Mouse (Mus musculus) kidney, adult 2 months (tissue): ENCODE measurements around the gene Kazn. TPM values are rescaled to one million over a fixed set of nuclear protein-coding genes. Genes with fewer than 3 reads are reported as not detected.

ENCODE experiments used
- DNase-seq: peaks from one replicate; pipeline ENCODE4 v3.0.0; 2021
- H3K27ac ChIP-seq: fragments of 200-500 bp; 2 replicates; pipeline ENCODE4 v1.5.1; 2012; ENCODE audit warnings: low read depth, low read length, control low read depth, inconsistent platforms; ENCODE audit not compliant: insufficient read depth
- H3K27me3 ChIP-seq: fragments of 200-500 bp; replicated peaks from 2 replicates; pipeline ENCODE4 v1.6.1; 2012; ENCODE audit warnings: mild to moderate bottlenecking, moderate library complexity, low read length, inconsistent platforms; ENCODE audit not compliant: control insufficient read depth, insufficient read depth
- H3K36me3 ChIP-seq: fragments of 200-500 bp; 2 replicates; pipeline ENCODE4 v1.6.1; 2012; ENCODE audit warnings: mild to moderate bottlenecking, moderate library complexity, low read length, inconsistent platforms; ENCODE audit not compliant: control insufficient read depth, insufficient read depth
- H3K4me1 ChIP-seq: fragments of 200-500 bp; 2 replicates; pipeline ENCODE4 v1.6.1; 2011; ENCODE audit warnings: low read length; ENCODE audit not compliant: control insufficient read depth, insufficient read depth
- H3K4me3 ChIP-seq: fragments of 200-500 bp; 2 replicates; pipeline ENCODE4 v1.5.1; 2011; ENCODE audit warnings: mild to moderate bottlenecking, low read depth, low read length, control low read depth; ENCODE audit not compliant: insufficient read depth
- CTCF ChIP-seq: fragments of 200-500 bp; conservative IDR thresholded peaks from 2 replicates; pipeline ENCODE4 v1.5.1; 2011; ENCODE audit warnings: low read depth, mild to moderate bottlenecking, control low read depth, low read length, moderate library complexity, mixed read lengths; ENCODE audit not compliant: insufficient read depth, insufficient read length
- POLR2A ChIP-seq: fragments of 200-500 bp; IDR thresholded peaks from one replicate; pipeline ENCODE4 v1.6.1; 2011; ENCODE audit warnings: low read depth, low read length, control low read depth
- WGBS: fragments of 180-500 bp; shearing (Covaris S2); methylation state at CpG from one replicate; pipeline ENCODE4 v1.1.7; 2018; 5-methylcytosine and 5-hydroxymethylcytosine counted together
- polyA plus RNA-seq: library from polyadenylated mRNA; depleted of rRNA; stranded (reverse); fragments of >200 nt; gene quantifications from 2 replicates; pipeline ENCODE4 v1.2.3, GENCODE M21; 2012

Kazn gene
- polyA plus RNA-seq, 1 experiment = 76.1 TPM

GRCm38 (mm10) chr4:142139729-142140128, 99.5 kb downstream of the Kazn start:
- 92% methylated on average over 5 of the region's 5 CpGs for WGBS
- Histone ChIP-seq H3K4me3 (no peak overlapping the region), H3K4me1 (no peaks in the 10 kb centered on the region), H3K27ac (no peak overlapping the region), H3K36me3 (0 out of 2 replicates have a peak, but pooled peaks cover 1% of the 10 kb centered on the region), H3K27me3 (no peaks in the 10 kb centered on the region)
- DNase-seq = no peak
- TF ChIP-seq CTCF (no peak), POLR2A (no peak)

- H3K4me3 ChIP-seq = no peak overlapping the region
- H3K36me3 ChIP-seq = 0 out of 2 replicates have a peak, but pooled peaks cover 1% of the 10 kb centered on the region
- DNase-seq = no peak
- H3K27me3 ChIP-seq = no peaks in the 10 kb centered on the region
- 60% methylated on average over 9 of the region's 9 CpGs for WGBS
- no peaks in the 10 kb centered on the region for H3K4me1 ChIP-seq
- no peak overlapping the region for H3K27ac ChIP-seq
- TF ChIP-seq POLR2A (no peak), CTCF (no peak)
These were observed 100.7 kb downstream of the Kazn start for GRCm38 (mm10) chr4:142138356-142139099.

GRCm38 (mm10) chr4:142136766-142137503, 102.3 kb downstream of the Kazn start:
- TF ChIP-seq CTCF (no peak), POLR2A (no peak)
- no peaks in the 10 kb centered on the region for H3K27me3 ChIP-seq
- WGBS = 90% methylated on average over 10 of the region's 10 CpGs
- no peak overlapping the region for H3K4me3 ChIP-seq
- no peaks in the 10 kb centered on the region for H3K4me1 ChIP-seq
- H3K27ac ChIP-seq = no peak overlapping the region
- 0 out of 2 replicates have a peak, but pooled peaks cover 1% of the 10 kb centered on the region for H3K36me3 ChIP-seq
- DNase-seq = no peak

- DNase-seq = no peak
- H3K27ac ChIP-seq = no peak overlapping the region
- H3K4me1 ChIP-seq = no peaks in the 10 kb centered on the region
- H3K27me3 ChIP-seq = no peaks in the 10 kb centered on the region
- H3K4me3 ChIP-seq = no peak overlapping the region
- WGBS = 86% methylated on average over 2 of the region's 2 CpGs
- no peaks in the 10 kb centered on the region for H3K36me3 ChIP-seq
- TF ChIP-seq CTCF (no peak), POLR2A (no peak)
These were observed 103.7 kb downstream of the Kazn start for GRCm38 (mm10) chr4:142135515-142135914.

GRCm38 (mm10) chr4:142130162-142130561, 109.0 kb downstream of the Kazn start:
- no peak for TF ChIP-seq CTCF
- TF ChIP-seq POLR2A = no peak

GRCm38 (mm10) chr4:142127275-142127788, 111.9 kb downstream of the Kazn start:
- DNase-seq = no peak
- Histone ChIP-seq H3K27me3 (no peaks in the 10 kb centered on the region), H3K36me3 (no peaks in the 10 kb centered on the region), H3K4me1 (no peaks in the 10 kb centered on the region), H3K4me3 (no peak overlapping the region), H3K27ac (no peak overlapping the region)
- 83% methylated on average over 6 of the region's 6 CpGs for WGBS
- TF ChIP-seq CTCF = no peak
- no peak for TF ChIP-seq POLR2A

More at GRCm38 (mm10) chr4:142130162-142130561, 109.0 kb downstream of the Kazn start:
- no peak overlapping the region for H3K4me3 ChIP-seq
- no peaks in the 10 kb centered on the region for H3K27me3 ChIP-seq
- no peak overlapping the region for H3K27ac ChIP-seq
- no peak for DNase-seq
- WGBS = 79% methylated on average over 5 of the region's 5 CpGs
- H3K4me1 ChIP-seq = no peaks in the 10 kb centered on the region
- no peaks in the 10 kb centered on the region for H3K36me3 ChIP-seq
